Mouse (Mus musculus) forebrain, embryonic 13.5 days (tissue): ENCODE data around the gene Tceanc2. TPM values are rescaled to one million over a fixed set of nuclear protein-coding genes. Genes with fewer than 3 reads are reported as not detected.

Source experiments
- ATAC-seq: fragments of 200-750 bp; cut with Nextera tagmentation; 2 replicates; pipeline ENCODE4 v1.8.0; 2017
- H3K27ac ChIP-seq: fragments of 300-500 bp; sonication (generic); 2 replicates; pipeline ENCODE4 v1.5.1; 2015; ENCODE audit warnings: inconsistent platforms, mild to moderate bottlenecking, moderate library complexity
- H3K27me3 ChIP-seq: fragments of 300-500 bp; sonication (generic); 2 replicates; pipeline ENCODE4 v1.6.1; 2015; ENCODE audit warnings: mild to moderate bottlenecking, inconsistent platforms
- H3K36me3 ChIP-seq: fragments of 300-500 bp; sonication (generic); 2 replicates; pipeline ENCODE4 v1.6.1; 2015; ENCODE audit warnings: mild to moderate bottlenecking, inconsistent platforms; ENCODE audit not compliant: poor library complexity, severe bottlenecking
- H3K4me1 ChIP-seq: fragments of 300-500 bp; sonication (generic); 2 replicates; pipeline ENCODE4 v1.6.1; 2015; ENCODE audit warnings: inconsistent platforms
- H3K4me2 ChIP-seq: fragments of 300-500 bp; sonication (generic); 2 replicates; pipeline ENCODE4 v1.6.1; 2015; ENCODE audit warnings: inconsistent platforms, mild to moderate bottlenecking, moderate library complexity
- H3K4me3 ChIP-seq: fragments of 300-500 bp; sonication (generic); 2 replicates; pipeline ENCODE4 v1.5.1; 2015; ENCODE audit warnings: mild to moderate bottlenecking, inconsistent platforms
- H3K9ac ChIP-seq: fragments of 300-500 bp; sonication (generic); 2 replicates; pipeline ENCODE4 v1.6.1; 2015; ENCODE audit warnings: mild to moderate bottlenecking, inconsistent platforms
- H3K9me3 ChIP-seq: fragments of 300-500 bp; sonication (generic); replicated peaks from 2 replicates; pipeline ENCODE4 v1.6.1; 2016; ENCODE audit warnings: inconsistent platforms
- WGBS: fragments of 180-500 bp; shearing (Covaris S2); methylation state at CpG from one replicate; pipeline ENCODE4 v1.1.7; 2015; 5-methylcytosine and 5-hydroxymethylcytosine counted together
- polyA plus RNA-seq: library from polyadenylated mRNA; unstranded; fragments of >200 nt; fragmentation: Nextera tagmentation; extraction: Ambion mirVana; gene quantifications from 2 replicates; pipeline ENCODE4 v1.2.1, GENCODE M21; 2015

Tceanc2 gene
- polyA plus RNA-seq, 1 experiment from 2014 or later: 38.9 TPM

- Histone ChIP-seq H3K36me3 (peaks cover 97% of the 10 kb centered on the region), H3K27me3 (no peaks in the 10 kb centered on the region), H3K4me1 (no peaks in the 10 kb centered on the region), H3K9ac (no peak overlapping the region), H3K4me3 (no peak overlapping the region), H3K27ac (no peak overlapping the region), H3K4me2 (no peak overlapping the region), H3K9me3 (no peaks in the 10 kb centered on the region)
- WGBS: 89% methylated on average over 7 of the region's 7 CpGs
- ATAC-seq: no peak
These were observed 24.1 kb upstream of the Tceanc2 start for GRCm38 (mm10) chr4:107203001-107203400.

DNA sequence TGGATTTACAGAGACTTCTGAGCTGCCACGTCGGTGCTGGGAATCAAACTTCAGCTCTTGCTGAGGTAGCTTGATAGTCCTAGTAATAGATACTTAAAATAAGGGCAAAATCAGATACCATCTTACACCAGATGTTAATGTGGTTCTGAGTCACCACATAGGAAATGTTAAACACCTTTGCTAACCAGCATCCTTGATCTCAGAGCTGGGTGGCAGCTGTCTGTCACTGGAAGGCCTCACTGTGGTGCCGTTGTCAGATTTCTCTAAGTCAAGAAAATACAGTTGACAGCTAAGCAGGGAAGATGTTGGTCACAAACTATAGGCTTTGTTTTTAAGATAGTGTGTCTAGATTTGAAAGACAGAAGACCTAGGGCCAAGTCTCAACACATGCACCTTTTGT lies 22.9 kb upstream of the Tceanc2 start:
- ATAC-seq: no peak
- H3K4me1 ChIP-seq: no peaks in the 10 kb centered on the region
- H3K9ac ChIP-seq: no peak overlapping the region
- no peak overlapping the region for H3K27ac ChIP-seq
- H3K36me3 ChIP-seq: peaks cover 98% of the 10 kb centered on the region
- no peaks in the 10 kb centered on the region for H3K27me3 ChIP-seq
- no peaks in the 10 kb centered on the region for H3K9me3 ChIP-seq
- no peak overlapping the region for H3K4me3 ChIP-seq
- no peak overlapping the region for H3K4me2 ChIP-seq
- over 99% methylated on average over 3 of the region's 3 CpGs for WGBS

DNA sequence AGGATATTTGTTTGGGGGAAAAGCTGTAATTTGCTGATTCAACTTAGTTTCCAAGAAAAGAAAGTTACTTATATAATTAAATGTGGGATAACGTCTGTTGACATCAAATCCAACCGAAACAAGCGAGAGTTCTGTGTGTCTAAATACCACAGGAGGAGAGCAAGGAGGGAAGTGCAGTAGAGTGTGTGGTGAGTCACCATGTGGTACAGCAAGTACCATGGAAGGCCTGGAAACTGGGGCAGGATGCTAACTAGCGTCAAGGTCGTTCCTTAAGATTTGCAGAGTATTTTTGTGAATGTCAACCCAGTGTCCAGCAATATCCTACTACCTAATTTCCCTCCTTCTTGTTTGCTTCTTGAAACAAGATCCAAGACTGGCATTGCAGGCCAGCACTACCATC lies 19.2 kb upstream of the Tceanc2 start:
- Histone ChIP-seq H3K4me3 (no peak overlapping the region), H3K36me3 (peaks cover 91% of the 10 kb centered on the region), H3K9ac (no peak overlapping the region), H3K9me3 (no peaks in the 10 kb centered on the region), H3K27ac (no peak overlapping the region), H3K27me3 (no peaks in the 10 kb centered on the region), H3K4me1 (no peaks in the 10 kb centered on the region), H3K4me2 (no peak overlapping the region)
- ATAC-seq: no peak
- 97% methylated on average over 5 of the region's 5 CpGs for WGBS

DNA sequence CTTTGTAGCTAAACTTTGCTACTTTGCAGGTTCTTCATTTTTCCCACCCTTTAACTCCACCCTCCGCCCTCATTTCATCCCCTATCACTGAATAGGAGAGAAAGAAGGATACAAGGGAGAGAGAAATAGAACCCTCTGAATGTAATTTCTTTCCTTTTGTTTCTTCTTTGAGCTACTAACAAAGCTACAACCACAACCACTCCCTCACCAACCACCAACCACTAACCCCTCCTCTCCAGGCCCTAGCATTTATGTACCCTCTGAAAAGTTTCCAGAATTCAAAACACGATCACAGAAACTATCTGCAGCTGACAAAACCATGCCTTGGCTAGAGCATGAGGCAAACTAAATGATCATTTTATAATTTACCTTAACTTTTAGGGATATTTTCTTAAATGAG lies 17.5 kb upstream of the Tceanc2 start:
- Histone ChIP-seq H3K9ac (no peak overlapping the region), H3K4me1 (no peaks in the 10 kb centered on the region), H3K4me3 (no peak overlapping the region), H3K27ac (no peak overlapping the region), H3K4me2 (no peak overlapping the region), H3K9me3 (no peaks in the 10 kb centered on the region), H3K36me3 (peaks cover 87% of the 10 kb centered on the region), H3K27me3 (no peaks in the 10 kb centered on the region)
- no peak for ATAC-seq
- 96% methylated on average over 2 of the region's 2 CpGs for WGBS

GRCm38 (mm10) chr4:107193841-107194240 lies 14.9 kb upstream of the Tceanc2 start:
- no peaks in the 10 kb centered on the region for H3K27me3 ChIP-seq
- H3K27ac ChIP-seq: no peak overlapping the region
- ATAC-seq: no peak
- H3K36me3 ChIP-seq: peaks cover 85% of the 10 kb centered on the region
- H3K4me1 ChIP-seq: no peaks in the 10 kb centered on the region
- no peak overlapping the region for H3K4me2 ChIP-seq
- no peak overlapping the region for H3K4me3 ChIP-seq
- H3K9me3 ChIP-seq: no peaks in the 10 kb centered on the region
- no peak overlapping the region for H3K9ac ChIP-seq
- WGBS: 94% methylated on average over 3 of the region's 3 CpGs

- 70% methylated on average over 3 of the region's 3 CpGs for WGBS
- Histone ChIP-seq H3K27ac (no peak overlapping the region), H3K4me1 (peaks cover 18% of the 10 kb centered on the region), H3K4me2 (no peak overlapping the region), H3K27me3 (no peaks in the 10 kb centered on the region), H3K9ac (no peak overlapping the region), H3K4me3 (no peak overlapping the region), H3K9me3 (no peaks in the 10 kb centered on the region), H3K36me3 (peaks cover 48% of the 10 kb centered on the region)
- ATAC-seq: no peak
These were observed 6.8 kb upstream of the Tceanc2 start for GRCm38 (mm10) chr4:107185703-107186102.

- Histone ChIP-seq H3K4me1 (peaks cover 30% of the 10 kb centered on the region), H3K4me3 (no peak overlapping the region), H3K4me2 (no peak overlapping the region), H3K27ac (no peak overlapping the region), H3K9ac (no peak overlapping the region), H3K9me3 (no peaks in the 10 kb centered on the region), H3K27me3 (no peaks in the 10 kb centered on the region), H3K36me3 (peaks cover 25% of the 10 kb centered on the region)
- ATAC-seq: no peak
- whole genome bisulfite sequencing: 89% methylated on average over 4 of the region's 4 CpGs
These were observed 4.3 kb upstream of the Tceanc2 start for GRCm38 (mm10) chr4:107183203-107183602.

GRCm38 (mm10) chr4:107182796-107183195 lies 3.9 kb upstream of the Tceanc2 start:
- peaks cover 31% of the 10 kb centered on the region for H3K4me1 ChIP-seq
- H3K27ac ChIP-seq: no peak overlapping the region
- H3K27me3 ChIP-seq: no peaks in the 10 kb centered on the region
- H3K9me3 ChIP-seq: no peaks in the 10 kb centered on the region
- H3K36me3 ChIP-seq: peaks cover 21% of the 10 kb centered on the region
- H3K9ac ChIP-seq: no peak overlapping the region
- ATAC-seq: no peak
- no peak overlapping the region for H3K4me2 ChIP-seq
- 83% methylated on average over 2 of the region's 2 CpGs for WGBS
- H3K4me3 ChIP-seq: no peak overlapping the region

GRCm38 (mm10) chr4:107181866-107182265 lies 3.0 kb upstream of the Tceanc2 start:
- 90% methylated on average over 6 of the region's 6 CpGs for WGBS
- ATAC-seq: no peak

GRCm38 (mm10) chr4:107180746-107181145 lies 1.8 kb upstream of the Tceanc2 start:
- Histone ChIP-seq H3K9ac (peak overlapping the region; percentile 43; the same call in 1 of the 2 replicates), H3K27me3 (no peaks in the 10 kb centered on the region), H3K36me3 (peaks cover 4% of the 10 kb centered on the region; the same call in 1 of the 2 replicates), H3K4me1 (peaks cover 45% of the 10 kb centered on the region), H3K27ac (no peak overlapping the region), H3K4me3 (0 out of 2 replicates have a peak overlapping the region, but pooled peaks have one; percentile 79), H3K4me2 (peak overlapping the region; percentile 63), H3K9me3 (no peaks in the 10 kb centered on the region)
- no peak for ATAC-seq

More at GRCm38 (mm10) chr4:107181866-107182265, 3.0 kb upstream of the Tceanc2 start:
- Histone ChIP-seq H3K4me3 (no peak overlapping the region), H3K4me2 (no peak overlapping the region), H3K27ac (no peak overlapping the region), H3K4me1 (peaks cover 40% of the 10 kb centered on the region), H3K27me3 (no peaks in the 10 kb centered on the region), H3K36me3 (peaks cover 12% of the 10 kb centered on the region), H3K9me3 (no peaks in the 10 kb centered on the region), H3K9ac (no peak overlapping the region)

DNA sequence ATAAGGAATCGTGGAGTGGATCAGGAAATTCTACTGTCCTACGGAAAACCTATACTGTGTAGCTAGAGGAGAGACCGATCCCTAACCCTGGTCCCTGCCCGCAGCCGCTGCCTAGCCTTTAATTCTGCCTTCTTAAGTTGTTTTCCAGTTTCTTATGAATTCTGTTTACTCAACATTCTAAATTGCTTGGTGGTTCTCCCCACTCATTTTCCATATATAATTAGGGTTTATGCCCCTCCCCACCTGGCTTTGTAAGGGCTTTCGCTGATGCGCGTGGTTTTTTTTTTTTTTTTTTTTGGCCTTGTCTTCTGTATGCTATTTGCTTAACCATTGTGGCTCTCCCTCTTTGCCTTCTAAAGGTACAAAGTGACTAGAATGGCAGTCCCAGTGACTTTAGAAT lies 645 bp upstream of the Tceanc2 start:
- Histone ChIP-seq H3K9ac (peak overlapping the region; percentile 93), H3K4me3 (peak overlapping the region; percentile 79), H3K27me3 (no peaks in the 10 kb centered on the region), H3K27ac (peak overlapping the region; percentile 99), H3K4me2 (peak overlapping the region; percentile 63), H3K36me3 (peaks cover 10% of the 10 kb centered on the region; the same call in 1 of the 2 replicates), H3K4me1 (peaks cover 45% of the 10 kb centered on the region), H3K9me3 (no peaks in the 10 kb centered on the region)
- ATAC-seq: no peak
- WGBS: 6% methylated on average over 8 of the region's 8 CpGs

- under 1% methylated on average over 49 of the region's 49 CpGs for WGBS
- H3K4me1 ChIP-seq: peaks cover 44% of the 10 kb centered on the region
These were observed 610 bp downstream of the Tceanc2 start, which contains the start of gene Tmem59 for GRCm38 (mm10) chr4:107178182-107178829. TSS of gene Tmem59 (plus strand) at chr4:107178399.

DNA sequence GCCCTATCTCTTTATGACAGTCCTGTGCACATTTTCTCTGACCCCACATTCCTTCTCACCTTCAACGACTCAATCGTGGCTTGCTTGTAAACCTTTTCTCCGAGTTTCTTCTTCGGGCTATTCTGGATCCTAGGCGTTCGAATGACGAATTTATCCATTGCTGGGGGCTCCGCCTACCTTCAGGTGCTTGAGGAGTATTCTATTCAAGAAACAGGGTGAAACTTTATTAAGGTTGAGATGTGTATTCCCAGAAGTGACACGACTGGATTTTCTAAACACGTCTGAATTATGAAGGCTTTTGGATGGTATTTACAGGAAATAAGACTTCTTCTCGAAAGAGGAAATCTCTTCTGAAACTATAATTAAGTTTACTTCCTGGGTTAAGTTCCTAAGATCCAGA lies 1.4 kb downstream of the Tceanc2 start:
- Histone ChIP-seq H3K4me2 (peak overlapping the region; percentile 63), H3K9ac (peak overlapping the region; percentile 93), H3K4me1 (peaks cover 39% of the 10 kb centered on the region), H3K27me3 (no peaks in the 10 kb centered on the region), H3K27ac (peak overlapping the region; percentile 99), H3K4me3 (peak overlapping the region; percentile 79), H3K9me3 (no peaks in the 10 kb centered on the region), H3K36me3 (peaks cover 20% of the 10 kb centered on the region)
- no peak for ATAC-seq
- 53% methylated on average over 11 of the region's 11 CpGs for WGBS

More at GRCm38 (mm10) chr4:107178182-107178829, 610 bp downstream of the Tceanc2 start, which contains the start of gene Tmem59:
- H3K27ac ChIP-seq: peak within 1 kb of the TSS; percentile 99
- peak within 1 kb of the TSS; percentile 93 for H3K9ac ChIP-seq
- peaks cover 19% of the 10 kb centered on the region for H3K36me3 ChIP-seq
- H3K4me3 ChIP-seq: peak within 1 kb of the TSS; percentile 79
- no peaks in the 10 kb centered on the region for H3K27me3 ChIP-seq
- H3K4me2 ChIP-seq: peak within 1 kb of the TSS; percentile 63
- no peaks in the 10 kb centered on the region for H3K9me3 ChIP-seq
- peak; percentile 96 for ATAC-seq
